Mouse (Mus musculus) forebrain, postnatal 0 days (tissue): ENCODE measurements around the gene Upb1. TPM values are rescaled to one million over a fixed set of nuclear protein-coding genes. Genes with fewer than 3 reads are reported as not detected.
"Not testable (repeated sequence)": the region's sequence is repeated elsewhere in the genome, so short reads cannot be mapped to it uniquely, and the experiment has no call there.

ENCODE experiments used
- ATAC-seq: fragments of 200-750 bp; cut with Nextera tagmentation; 2 replicates; pipeline ENCODE4 v1.8.0; 2017; ENCODE audit warnings: mild to moderate bottlenecking, moderate library complexity
- DNase-seq: peaks from one replicate; pipeline ENCODE4 v3.0.0-alpha.2; 2015
- H3K27ac ChIP-seq: fragments of 300-500 bp; sonication (generic); 2 replicates; pipeline ENCODE4 v1.5.1; 2014; ENCODE audit warnings: low read depth, mild to moderate bottlenecking, antibody characterized with exemption, low read length, moderate library complexity, mixed read lengths
- H3K27me3 ChIP-seq: fragments of 300-500 bp; sonication (generic); 2 replicates; pipeline ENCODE4 v1.6.1; 2014; ENCODE audit warnings: mild to moderate bottlenecking, low read length, mixed read lengths; ENCODE audit not compliant: insufficient read depth
- H3K36me3 ChIP-seq: fragments of 300-500 bp; sonication (generic); 2 replicates; pipeline ENCODE4 v1.6.1; 2014; ENCODE audit warnings: mild to moderate bottlenecking, moderate library complexity; ENCODE audit not compliant: insufficient read depth
- H3K4me1 ChIP-seq: fragments of 300-500 bp; sonication (generic); 2 replicates; pipeline ENCODE4 v1.6.1; 2014; ENCODE audit warnings: antibody characterized with exemption; ENCODE audit not compliant: insufficient read depth
- H3K4me2 ChIP-seq: fragments of 300-500 bp; sonication (generic); 2 replicates; pipeline ENCODE4 v1.6.1; 2014; ENCODE audit warnings: low read depth, mild to moderate bottlenecking, moderate library complexity
- H3K4me3 ChIP-seq: fragments of 300-500 bp; sonication (generic); 2 replicates; pipeline ENCODE4 v1.5.1; 2014; ENCODE audit warnings: low read depth, low read length, mixed read lengths
- H3K9ac ChIP-seq: fragments of 300-500 bp; sonication (generic); 2 replicates; pipeline ENCODE4 v1.6.1; 2014; ENCODE audit warnings: mild to moderate bottlenecking
- H3K9me3 ChIP-seq: fragments of 300-500 bp; sonication (generic); 2 replicates; pipeline ENCODE4 v1.6.1; 2016; ENCODE audit warnings: low read length
- CTCF ChIP-seq: sonication (generic); IDR thresholded peaks from 2 replicates; pipeline ENCODE4 v1.5.1; 2016; ENCODE audit warnings: antibody characterized with exemption, control low read depth, low read depth
- WGBS: fragments of 180-500 bp; shearing (Covaris S2); extraction: QIAGEN DNeasy Blood & Tissue Kit; methylation state at CpG from one replicate; pipeline ENCODE4 v1.1.7; 2014; 5-methylcytosine and 5-hydroxymethylcytosine counted together
- polyA plus RNA-seq: library from polyadenylated mRNA; unstranded; fragments of >200 nt; fragmentation: Nextera tagmentation; extraction: Ambion mirVana; gene quantifications from 2 replicates; pipeline ENCODE4 v1.2.1, GENCODE M21; 2015
- total RNA-seq: library from RNA; depleted of rRNA; stranded (reverse); fragments of >200 nt; gene quantifications from 2 replicates; pipeline ENCODE4 v1.2.3, GENCODE M21; 2014; rRNA removed

The Upb1 gene
- total RNA-seq, result 0.38 and 0.62 TPM in 2 replicates
- 0.58 and 0.75 TPM in 2 replicates for polyA plus RNA-seq

DNA sequence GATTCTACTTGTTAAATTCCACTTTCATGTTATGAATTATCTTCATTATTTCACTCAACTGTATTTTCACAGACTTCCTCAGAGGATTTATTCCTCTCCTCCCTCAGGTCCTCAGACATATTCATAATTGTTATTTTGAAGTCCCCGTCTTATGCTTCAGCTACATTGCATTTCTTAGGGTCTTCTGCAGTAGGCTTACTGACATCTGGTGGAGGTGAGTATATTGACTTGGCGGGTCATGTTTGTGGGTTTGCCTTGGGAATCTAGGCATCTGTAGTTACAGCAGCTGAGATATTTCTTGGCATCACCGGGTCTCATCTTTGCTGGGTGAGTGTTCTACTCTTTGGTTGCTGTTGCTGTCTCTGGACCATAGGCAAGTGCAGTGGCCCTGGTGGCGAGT lies at the start of gene Upb1:
Upb1 (plus strand) TSS at position 158 of the 400 bp plus-strand sequence.
- TF ChIP-seq CTCF, result peak; percentile 31
- Histone ChIP-seq H3K4me1 (no peaks in the 10 kb centered on the region), H3K4me2 (no peak within 1 kb of the TSS), H3K27ac (no peak within 1 kb of the TSS), H3K9me3 (no peaks in the 10 kb centered on the region), H3K36me3 (no peaks in the 10 kb centered on the region), H3K4me3 (no peak within 1 kb of the TSS), H3K27me3 (no peaks in the 10 kb centered on the region), H3K9ac (no peak within 1 kb of the TSS)
- ATAC-seq (no peak), DNase-seq (no peak)
- WGBS, result 89% methylated on average over 4 of the region's 4 CpGs

DNA sequence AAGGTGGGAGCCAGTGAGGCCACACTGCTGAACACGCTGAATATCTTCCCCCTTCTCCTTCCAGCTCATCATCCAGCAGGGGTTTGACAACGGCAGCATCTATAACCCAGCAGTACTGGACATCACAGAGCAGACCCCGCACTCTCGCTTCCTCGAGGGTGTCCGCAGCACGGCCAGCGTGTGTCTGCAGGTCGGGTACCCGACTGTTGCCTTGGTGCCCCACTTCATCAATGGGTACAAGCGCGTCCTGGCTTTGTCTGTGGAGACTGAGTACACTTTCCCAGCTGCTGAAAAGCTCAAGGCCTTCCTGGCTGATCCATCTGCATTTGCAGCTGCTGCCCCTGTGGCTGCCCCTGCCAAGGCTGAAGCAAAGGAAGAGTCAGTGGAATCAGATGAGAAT lies 48.4 kb upstream of the Upb1 start:
- Histone ChIP-seq H3K4me2 (no peak overlapping the region), H3K27ac (no peak overlapping the region), H3K36me3 (no peaks in the 10 kb centered on the region), H3K9me3 (no peaks in the 10 kb centered on the region), H3K4me1 (no peaks in the 10 kb centered on the region), H3K4me3 (no peak overlapping the region), H3K9ac (no peak overlapping the region), H3K27me3 (no peaks in the 10 kb centered on the region)
- ATAC-seq (no peak), DNase-seq (no peak)
- WGBS, result 94% methylated on average over 12 of the region's 12 CpGs
- TF ChIP-seq CTCF, result no peak

DNA sequence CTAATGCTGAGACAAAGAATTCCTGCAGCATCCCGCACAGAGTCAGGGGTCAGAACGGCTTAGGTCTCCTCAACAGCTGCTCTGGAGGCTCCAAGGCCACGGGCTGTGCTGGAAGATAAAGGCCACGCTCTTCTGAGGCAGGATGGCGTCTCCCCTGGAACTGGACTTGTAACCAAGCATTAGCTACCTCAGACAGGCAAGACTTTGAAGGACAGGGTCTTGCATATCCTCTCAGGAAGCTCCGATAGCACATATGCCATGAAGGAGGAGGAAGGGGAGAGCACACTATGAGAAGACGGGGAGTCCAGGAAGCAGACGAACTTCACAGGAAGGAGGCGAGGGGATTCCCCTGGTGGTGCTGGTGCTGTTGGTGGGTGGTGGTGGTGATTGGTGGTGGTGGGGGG lies 47.1 kb upstream of the Upb1 start:
- not testable (repeated sequence) for H3K4me3 ChIP-seq, H3K36me3 ChIP-seq, H3K4me1 ChIP-seq, H3K27me3 ChIP-seq, ATAC-seq, DNase-seq, H3K4me2 ChIP-seq, H3K27ac ChIP-seq, H3K9ac ChIP-seq, H3K9me3 ChIP-seq
- WGBS, result 77% methylated on average over 7 of the region's 9 CpGs

DNA sequence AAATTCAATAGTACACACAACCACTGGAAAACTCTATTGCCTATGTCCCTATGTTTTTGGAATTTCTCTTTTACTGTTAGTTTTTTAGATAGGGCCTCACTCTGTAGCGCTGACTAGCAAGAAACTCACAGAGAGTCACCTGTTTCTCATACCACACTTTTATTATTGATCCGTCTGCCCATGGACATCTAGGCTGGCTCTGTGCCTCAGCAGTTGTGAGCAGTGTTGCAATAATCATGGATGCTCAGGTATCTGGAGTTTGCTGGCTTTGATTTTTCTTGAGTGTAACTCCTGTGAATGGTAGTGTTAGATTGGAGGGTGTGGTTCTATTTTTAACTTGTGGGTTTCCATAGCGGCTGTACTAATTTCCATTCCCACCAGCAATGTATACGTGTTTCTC lies 45.6 kb upstream of the Upb1 start:
- no peaks in the 10 kb centered on the region for H3K9me3 ChIP-seq
- no peak overlapping the region for H3K4me2 ChIP-seq
- H3K4me3 ChIP-seq, result no peak overlapping the region
- no peak overlapping the region for H3K9ac ChIP-seq
- H3K4me1 ChIP-seq, result no peaks in the 10 kb centered on the region
- 73% methylated on average over 4 of the region's 4 CpGs for WGBS
- H3K27ac ChIP-seq, result no peak overlapping the region
- DNase-seq, result no peak
- TF ChIP-seq CTCF, result no peak
- no peaks in the 10 kb centered on the region for H3K27me3 ChIP-seq
- ATAC-seq, result no peak
- no peaks in the 10 kb centered on the region for H3K36me3 ChIP-seq

DNA sequence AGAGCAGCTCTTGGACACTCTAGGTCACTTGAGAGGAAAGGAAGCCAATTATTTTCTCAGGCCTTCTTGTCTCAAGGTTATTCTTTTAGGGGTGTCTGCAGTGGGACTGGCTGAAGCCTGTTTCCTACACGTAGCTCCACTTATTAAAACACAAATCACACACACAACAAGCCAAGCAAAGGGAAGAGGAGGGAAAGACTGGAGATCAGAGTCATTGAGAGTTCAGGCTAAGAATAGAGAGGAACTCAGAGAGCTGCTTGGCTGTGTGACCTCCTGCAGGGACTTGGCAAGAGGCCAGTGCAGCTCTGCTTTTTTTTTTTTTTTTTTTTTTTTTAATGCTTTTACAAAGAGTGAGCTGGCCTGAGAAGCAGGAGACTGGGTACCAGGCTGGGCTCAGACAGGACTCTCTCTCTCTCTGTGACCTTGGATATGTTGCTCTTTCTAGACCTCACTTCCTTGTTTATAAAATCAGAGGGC lies 36.7 kb upstream of the Upb1 start:
- not testable (repeated sequence) for H3K4me1 ChIP-seq, H3K9ac ChIP-seq, H3K36me3 ChIP-seq, H3K4me2 ChIP-seq, H3K4me3 ChIP-seq, H3K27me3 ChIP-seq, H3K9me3 ChIP-seq, H3K27ac ChIP-seq
- WGBS, result 6% methylated on average over 1 of the region's 1 CpGs
- DNase-seq (peak; percentile 41), ATAC-seq (peak; percentile 86)

DNA sequence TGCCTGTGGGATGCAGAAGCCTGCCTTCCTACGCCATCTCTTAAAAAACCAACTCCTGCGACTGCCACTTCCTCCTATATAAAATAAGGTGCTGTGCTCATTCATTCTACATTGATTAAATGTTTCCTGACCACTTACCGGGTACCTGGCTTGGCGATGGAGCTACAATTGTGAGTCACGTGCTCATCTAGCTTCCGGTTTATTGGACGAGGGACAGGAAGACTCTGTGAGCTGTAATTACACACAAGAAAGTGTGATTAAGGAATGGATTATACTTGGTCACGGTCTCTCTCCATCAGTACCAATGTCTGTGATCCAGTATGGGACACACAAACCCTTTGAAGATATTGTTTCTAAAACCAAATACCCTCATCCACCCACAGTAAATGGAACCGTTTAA lies 36.1 kb upstream of the Upb1 start:
- Histone ChIP-seq H3K9me3 (no peaks in the 10 kb centered on the region), H3K27me3 (no peaks in the 10 kb centered on the region), H3K4me2 (no peak overlapping the region), H3K27ac (no peak overlapping the region), H3K4me1 (no peaks in the 10 kb centered on the region), H3K9ac (no peak overlapping the region), H3K4me3 (no peak overlapping the region), H3K36me3 (no peaks in the 10 kb centered on the region)
- TF ChIP-seq CTCF, result no peak
- 67% methylated on average over 9 of the region's 9 CpGs for WGBS
- DNase-seq, result no peak
- no peak for ATAC-seq

DNA sequence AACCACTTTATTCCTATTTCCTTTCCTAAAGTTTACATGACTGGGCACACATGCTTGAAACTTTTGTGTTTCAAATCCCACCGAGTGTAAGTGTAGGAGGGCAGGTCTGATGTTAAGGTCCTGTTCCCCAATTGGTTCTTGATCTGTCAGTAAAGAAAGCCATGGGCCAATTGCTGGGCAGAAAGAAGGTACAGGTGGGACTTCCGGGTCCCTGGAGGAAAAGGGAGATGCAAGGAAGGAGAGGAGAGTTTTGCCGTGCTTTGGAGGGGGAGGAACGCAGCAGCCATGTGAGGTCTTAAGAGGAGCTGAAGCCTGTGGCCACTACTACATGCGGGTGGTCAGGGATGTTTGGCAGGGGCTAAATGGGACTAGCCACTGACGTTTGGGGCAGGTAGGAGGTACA lies 35.7 kb upstream of the Upb1 start:
- ATAC-seq, result no peak
- H3K9me3 ChIP-seq, result no peaks in the 10 kb centered on the region
- no peak for DNase-seq
- no peak overlapping the region for H3K4me2 ChIP-seq
- no peak overlapping the region for H3K4me3 ChIP-seq
- no peaks in the 10 kb centered on the region for H3K36me3 ChIP-seq
- 42% methylated on average over 6 of the region's 6 CpGs for WGBS
- no peak overlapping the region for H3K27ac ChIP-seq
- TF ChIP-seq CTCF, result no peak
- H3K27me3 ChIP-seq, result no peaks in the 10 kb centered on the region
- H3K9ac ChIP-seq, result no peak overlapping the region
- H3K4me1 ChIP-seq, result no peaks in the 10 kb centered on the region

DNA sequence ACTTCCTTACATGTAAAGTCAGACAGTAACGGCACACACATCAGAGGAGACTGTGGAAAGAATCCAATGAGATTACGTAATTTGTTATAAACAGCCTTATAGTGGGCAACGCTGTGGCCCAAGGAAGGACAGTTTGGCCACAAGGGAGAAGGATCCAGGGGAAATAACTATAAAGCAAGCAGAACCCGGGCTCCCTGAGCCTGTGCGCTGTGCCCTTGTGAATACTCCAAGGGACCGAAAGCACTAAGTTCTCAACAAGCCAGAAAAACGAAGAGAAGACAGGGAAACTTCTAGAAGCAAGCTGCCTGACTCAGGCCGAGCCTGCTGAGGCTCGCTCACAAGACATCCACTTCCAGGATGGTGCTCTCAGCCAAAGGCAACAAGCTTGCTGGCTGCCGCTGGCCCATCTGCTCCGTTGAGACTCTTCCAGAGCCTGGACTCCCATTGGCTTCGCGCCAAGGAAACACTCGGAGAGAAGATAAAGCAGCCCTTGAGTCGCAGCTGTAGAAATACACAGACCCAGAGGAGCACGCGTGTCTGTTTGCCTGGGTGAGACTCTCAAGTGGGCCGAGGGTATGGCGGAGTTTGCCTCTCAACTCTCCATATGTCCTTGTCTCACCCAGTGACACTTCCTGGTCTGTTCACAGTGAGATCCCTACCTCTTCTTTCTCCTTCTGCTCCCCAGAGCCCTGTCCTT lies 27.1 kb upstream of the Upb1 start:
- not testable (repeated sequence) for H3K36me3 ChIP-seq, H3K9ac ChIP-seq, H3K9me3 ChIP-seq, H3K4me1 ChIP-seq, H3K4me3 ChIP-seq, H3K27ac ChIP-seq, H3K27me3 ChIP-seq, H3K4me2 ChIP-seq
- WGBS, result 49% methylated on average over 13 of the region's 19 CpGs
- DNase-seq (peak; percentile 29), ATAC-seq (peak; percentile 94)
